Mouse (Mus musculus) cerebellum, adult 11 months (tissue): ENCODE data around the gene Nrxn1.

Experiments used
- DNase-seq: peaks from one replicate; pipeline ENCODE4 v3.0.0; 2022

The Nrxn1 gene

DNA sequence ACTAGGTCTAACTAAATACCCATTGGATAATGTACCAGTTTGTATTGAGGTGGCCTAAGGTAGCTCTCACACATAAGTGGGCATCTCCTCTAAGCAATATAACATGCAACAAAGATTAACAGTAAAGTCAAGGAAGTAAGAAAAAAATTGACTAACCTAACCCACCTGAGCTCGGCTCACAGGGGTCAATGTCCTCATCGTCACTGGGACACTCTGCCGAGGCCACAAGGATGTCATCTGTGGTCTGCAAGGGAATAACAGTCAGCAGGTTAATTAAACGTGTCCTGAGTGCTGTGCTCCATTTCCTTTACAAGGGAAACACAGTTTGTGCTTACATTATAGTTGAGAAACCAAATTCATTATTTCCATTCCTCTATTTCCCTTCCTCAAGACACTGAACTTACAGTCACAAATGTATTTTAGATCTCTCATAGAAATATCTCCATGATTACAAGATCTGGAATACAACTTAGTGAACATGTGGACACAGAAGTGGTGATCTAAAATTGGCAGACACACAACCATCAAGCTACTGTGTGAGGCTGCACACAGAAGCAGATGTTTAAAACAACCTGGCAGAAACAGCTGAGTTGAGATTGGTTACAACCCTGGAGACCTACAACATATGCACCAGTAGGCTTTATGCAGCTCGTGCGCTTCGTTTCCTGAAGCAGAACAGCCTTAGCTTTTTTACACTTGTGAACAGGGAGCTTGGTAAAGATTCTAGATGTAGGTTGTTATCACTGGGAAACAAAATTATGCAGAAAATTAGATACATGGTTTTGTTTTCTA is 1033.4 kb downstream of the Nrxn1 start:
- no peak for DNase-seq

DNA sequence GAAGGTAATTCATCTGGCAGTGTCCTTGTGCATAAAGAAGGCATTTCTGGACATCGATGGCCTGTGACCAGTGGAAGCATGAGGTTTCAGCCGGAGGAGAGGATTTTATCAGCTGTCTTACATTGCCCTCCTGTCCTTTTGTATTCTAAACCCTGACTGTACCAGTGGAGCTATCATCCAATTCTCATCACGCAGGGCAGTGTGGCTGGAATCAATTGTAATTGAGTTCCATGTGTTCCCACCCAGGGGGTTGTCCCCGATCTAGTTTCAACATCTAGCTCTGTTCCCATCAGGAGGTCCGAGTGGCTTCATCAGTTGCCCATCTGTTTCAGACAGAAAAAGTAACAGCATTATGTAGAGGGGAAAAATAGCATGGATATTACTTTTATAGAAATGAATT is 1038.6 kb downstream of the Nrxn1 start:
- DNase-seq, result peak; percentile 84

DNA sequence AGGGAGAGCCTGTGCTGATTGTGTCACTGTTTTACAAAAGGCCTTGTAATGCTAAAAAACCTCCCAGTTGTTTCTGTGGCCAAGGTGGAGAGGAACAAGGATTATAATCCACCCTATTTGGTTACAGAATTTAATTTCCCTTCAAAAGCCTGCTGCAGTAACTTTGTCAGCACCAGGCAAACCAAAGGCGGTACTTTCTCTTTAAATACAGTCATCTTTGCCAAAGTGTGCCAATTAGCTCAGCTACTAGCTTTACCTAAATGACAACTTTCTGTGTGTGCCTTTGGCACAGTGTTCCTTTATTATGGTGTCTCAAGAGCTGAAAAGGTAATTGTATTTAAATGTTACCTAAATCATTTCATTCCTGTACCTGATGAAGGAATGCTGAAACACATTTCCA is 1053.6 kb downstream of the Nrxn1 start:
- no peak for DNase-seq

DNA sequence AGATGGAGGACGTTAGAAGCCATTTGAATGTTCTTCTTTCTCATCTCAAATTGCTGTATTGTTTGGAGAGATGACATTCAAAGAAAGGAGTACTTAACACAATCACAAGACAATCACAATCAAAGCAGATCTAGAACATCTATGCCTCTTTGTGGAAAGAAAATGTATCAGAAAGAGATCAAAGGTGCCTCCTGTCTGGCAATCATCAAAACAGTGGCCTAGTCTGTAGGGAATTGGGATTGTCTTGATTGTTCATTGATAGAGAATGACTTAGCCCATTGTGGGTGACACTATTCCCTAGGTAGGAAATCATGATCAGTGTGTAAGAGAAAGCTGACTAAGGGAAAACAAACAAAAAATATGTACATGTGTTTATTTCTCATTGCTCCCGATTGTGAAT is 1060.5 kb downstream of the Nrxn1 start:
- DNase-seq, result no peak

DNA sequence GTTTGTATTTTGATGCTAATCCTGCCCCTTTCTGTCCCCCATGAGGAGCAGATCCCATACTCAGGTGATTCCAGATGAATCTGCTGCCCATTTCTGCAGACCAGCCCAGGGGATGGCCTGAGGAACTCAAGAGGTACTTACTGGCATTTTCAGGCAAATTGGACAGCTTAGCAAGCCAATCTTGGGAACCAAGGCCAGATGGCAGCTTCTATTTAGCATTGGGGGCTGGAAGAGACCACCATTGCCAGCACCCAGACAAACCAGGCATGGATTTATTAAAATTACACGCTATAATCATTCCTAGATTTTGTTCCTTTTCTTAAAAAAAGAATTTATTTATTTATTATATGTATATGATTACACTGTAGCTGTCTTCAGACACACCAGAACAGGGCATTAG is 1076.2 kb downstream of the Nrxn1 start:
- no peak for DNase-seq

DNA sequence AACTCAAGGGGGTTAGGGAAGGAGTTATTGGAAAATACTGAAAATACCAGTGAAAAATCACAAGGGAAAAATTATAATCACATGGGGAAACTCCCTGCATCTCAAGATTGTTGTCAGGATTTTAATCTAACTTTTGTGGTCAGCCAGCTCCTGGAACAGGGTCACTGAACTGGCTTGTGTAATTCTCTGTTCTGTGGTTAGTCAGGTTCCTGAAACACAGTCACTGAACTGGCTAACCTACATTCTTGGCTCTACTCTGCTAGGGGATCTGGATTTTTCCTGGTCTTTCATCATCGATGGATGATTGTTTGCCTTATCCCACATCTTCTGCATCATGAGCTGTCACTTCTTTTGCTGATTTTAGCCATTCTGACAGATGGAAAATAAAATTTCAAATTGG is 1081.1 kb downstream of the Nrxn1 start:
- DNase-seq, result no peak

DNA sequence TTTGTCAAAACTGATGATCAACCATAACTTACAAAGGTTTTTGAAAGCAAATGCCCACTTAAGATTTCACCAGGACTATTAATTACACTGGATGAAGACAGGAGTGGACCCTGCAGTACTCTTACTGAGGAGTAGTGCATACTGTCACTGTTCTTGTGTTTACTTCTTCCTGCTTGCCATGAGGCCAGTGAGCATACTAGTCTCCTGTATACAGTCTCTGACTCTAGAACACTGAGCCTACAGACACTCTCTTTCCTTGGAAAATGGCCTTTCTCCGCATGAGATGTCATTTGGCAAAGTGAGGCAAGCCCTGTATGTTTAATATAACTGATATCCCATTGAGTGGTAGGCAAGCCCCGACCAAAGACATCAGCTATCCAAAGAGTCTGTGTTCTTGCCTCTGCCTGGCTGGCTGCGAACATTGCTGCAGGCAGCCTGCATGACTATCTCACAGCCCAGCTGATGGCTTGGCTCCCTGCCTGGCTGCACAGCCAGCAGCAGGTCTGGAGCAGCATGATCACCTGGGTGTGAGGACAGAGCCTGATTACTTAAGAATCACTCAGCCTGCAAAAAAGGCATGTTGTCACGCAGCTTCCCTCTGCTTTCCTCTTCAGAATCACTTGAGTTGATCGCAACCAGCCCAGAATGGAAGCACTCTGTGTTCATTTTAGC is 1085.3 kb downstream of the Nrxn1 start:
- peak; percentile 60 for DNase-seq

DNA sequence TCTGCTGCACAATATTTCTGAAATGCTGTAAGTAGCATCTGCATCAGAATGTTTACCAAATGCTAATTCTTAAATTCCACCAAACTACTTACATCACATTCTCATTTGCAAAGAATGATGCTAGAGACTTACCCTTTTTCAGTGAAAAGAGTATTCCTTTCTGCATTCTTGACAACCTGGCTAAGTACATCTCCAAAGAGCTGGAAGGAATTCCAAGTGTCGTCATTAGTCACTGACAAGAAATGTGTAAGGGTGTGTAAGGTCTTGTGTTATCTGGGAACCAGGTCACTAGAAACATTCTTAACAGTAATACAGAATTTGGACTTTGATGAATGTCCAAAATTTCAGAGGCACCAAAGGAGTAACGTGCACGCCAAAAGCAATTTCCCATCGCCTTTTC is 1102.2 kb downstream of the Nrxn1 start:
- DNase-seq, result no peak
